Mouse (Mus musculus): ENCODE results near the gene Ifitm10. TPM values are rescaled to one million over a fixed set of nuclear protein-coding genes. Genes with fewer than 3 reads are reported as not detected.
"Not testable (repeated sequence)": the region's sequence is repeated elsewhere in the genome, so short reads cannot be mapped to it uniquely, and the experiment has no call there.

Ifitm10 gene
- polyA plus RNA-seq, 3 experiments from 2014 or later: 1.6 to 4.5 (median 1.9) TPM

DNA sequence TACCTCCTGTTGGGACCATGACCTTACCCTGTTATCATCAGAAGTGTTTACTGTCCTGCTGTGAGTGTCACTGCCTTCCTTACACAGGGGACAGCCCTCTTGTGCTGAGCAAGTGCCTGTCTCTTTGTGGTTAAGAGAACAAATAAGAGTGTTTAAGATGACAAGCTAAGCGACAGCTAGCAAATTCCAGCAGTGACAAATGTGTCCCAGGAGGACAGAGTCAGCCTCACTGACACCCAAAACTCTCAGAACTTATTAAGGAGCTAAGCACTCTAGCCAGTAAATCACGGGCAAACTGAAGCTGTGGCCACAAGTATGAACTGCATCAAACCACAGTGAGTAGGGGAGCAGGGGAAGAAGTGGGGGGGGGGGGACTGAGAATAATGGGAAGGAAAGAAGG is 52.6 kb downstream of the Ifitm10 start:
- ATAC-seq: no peak

DNA sequence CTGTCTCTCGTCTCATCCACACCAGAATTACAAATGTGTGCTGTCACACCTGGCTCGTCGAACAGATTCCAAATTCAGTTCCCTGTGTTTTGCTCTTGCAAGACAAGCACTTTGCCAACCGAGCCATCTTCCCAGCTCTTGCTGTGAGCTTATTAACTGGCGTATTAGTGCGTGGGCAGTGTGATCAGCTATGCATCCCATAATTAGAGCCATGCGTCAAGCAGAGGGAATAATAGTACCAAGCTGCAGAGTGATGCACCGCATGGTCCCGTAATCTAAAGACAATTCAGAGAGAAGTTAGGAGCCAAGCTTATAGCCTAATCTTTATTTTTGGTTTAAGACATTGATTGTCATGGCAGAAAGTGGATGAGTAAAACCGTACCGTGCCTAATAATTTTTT is 54.4 kb downstream of the Ifitm10 start:
- ATAC-seq: no peak

DNA sequence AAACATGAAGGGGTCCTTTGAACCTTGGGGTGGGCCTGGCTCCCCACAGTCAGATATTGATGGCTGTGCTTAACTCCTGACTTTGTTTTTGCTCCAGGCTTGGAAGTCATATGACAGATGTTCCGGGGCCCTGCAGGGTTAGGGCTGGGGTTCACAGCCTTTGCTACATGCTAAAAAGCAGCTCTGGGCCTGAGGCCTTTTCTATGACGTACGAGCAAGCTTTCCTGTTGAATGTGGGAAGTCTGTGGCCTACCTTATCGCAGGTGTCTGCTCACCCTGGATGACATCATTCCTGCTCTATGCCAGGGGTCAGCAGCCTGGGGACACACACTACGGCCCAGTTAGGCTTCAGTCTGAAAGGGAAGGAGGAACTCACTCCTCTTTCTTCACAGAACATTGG is 56.3 kb downstream of the Ifitm10 start:
- no peak for ATAC-seq

DNA sequence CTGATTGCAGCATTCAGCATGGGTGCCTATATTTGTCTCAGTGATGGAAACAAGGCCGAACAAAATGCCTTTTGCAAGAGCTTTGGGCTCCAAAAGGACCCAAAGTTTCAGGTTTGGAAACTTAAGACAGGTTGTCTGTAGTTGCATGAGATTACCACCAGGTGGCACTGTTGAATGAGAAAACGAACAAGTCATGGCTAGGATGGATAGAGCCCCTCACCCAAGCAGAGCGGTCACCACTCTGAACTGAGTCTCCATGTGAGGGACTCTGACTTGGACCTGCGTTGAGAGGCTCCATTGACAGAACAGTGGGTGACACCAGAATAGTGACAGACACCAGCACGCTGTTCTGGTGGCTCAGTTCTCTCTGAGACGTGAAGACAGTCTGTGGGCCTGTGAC is 57.0 kb downstream of the Ifitm10 start:
- no peak for ATAC-seq

DNA sequence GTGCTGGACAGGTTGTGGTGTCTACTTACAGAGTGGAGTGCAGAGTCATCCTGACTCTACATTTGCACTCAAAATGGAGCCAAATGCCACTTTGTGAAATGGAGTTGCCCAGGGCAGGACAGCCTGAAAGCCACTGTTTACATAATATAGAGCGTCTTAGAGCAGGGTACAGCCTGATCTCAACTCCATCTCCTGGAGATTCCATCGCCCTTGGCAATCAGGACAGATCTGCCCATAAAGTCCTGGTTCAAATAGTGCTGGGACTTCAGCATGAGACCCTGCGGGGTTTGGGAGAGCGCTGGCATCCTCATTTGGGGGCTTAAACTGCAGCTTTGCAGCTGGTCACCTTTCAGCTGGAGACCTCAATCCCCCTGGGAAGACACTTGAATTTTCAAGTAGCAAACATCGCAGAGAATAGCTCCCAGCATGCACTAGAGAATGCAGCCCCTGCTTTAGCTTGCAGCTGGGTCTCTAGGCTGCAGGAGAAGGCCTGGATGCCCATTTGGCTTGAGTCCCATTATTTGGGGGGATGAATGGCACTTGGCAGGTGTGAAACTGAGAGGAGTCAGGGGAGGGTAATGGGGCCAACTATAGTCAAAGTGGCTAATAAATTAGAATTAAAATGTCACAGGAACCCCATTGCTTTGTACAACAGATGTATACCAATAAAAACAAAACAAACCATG is 58.8 kb downstream of the Ifitm10 start:
- ATAC-seq: no peak

DNA sequence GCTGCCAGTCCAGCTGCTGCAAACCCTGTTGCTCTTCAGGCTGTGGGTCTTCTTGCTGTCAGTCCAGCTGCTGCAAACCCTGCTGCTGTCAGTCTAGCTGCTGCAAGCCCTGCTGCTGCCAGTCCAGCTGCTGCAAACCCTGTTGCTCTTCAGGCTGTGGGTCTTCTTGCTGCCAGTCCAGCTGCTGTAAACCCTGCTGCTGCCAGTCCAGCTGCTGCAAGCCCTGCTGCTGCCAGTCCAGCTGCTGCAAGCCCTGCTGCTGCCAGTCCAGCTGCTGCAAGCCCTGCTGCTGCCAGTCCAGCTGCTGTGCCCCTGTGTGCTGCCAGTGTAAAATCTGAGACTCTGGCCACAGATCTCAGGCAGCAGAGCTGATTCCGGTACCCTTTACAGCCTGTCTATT is 69.6 kb downstream of the Ifitm10 start:
- not testable (repeated sequence) for ATAC-seq

DNA sequence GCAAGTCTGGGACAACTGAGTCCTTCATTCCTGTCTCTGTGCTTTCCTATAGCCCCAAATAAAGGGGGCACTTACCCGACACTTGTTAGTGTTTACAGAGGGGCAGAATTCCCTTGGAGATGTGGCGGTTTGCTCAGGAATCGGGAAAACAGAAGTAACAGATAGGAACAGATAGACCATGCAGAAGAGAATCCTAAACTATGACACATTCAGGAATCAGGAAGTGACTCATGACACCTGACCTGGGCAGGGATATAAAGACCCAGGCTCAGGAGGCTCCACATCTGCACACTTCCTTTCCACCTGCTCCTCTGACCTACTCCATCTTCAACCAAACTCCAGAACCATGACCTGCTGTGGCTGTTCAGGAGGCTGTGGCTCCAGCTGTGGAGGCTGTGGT is 70.3 kb downstream of the Ifitm10 start, which contains the start of gene Krtap5-4:
Gene Krtap5-4, plus strand, starts transcription at position 301 of the 400 bp plus-strand sequence.
- no peak for ATAC-seq

DNA sequence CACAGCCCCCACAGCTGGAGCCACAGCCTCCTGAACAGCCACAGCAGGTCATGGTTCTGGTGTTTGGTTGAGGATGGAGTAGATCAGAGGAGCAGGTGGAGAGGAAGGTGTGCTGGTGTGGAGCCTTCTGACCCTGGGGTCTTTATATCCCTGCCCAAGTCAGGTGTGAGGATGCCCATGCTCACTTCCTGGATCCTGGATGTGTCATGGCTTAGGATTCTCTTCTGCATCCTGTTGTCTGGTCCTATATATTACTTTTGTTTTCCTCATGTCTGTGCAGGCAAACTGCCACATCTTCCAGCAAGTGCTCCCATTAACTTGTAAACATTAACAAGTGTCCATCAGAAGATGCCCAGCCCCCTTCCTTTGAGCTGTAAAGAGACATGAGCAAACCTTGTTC is 76.5 kb downstream of the Ifitm10 start, which contains the start of gene Krtap5-1:
Gene Krtap5-1, minus strand, starts transcription at position 101 of the 400 bp plus-strand sequence.
- ATAC-seq: not testable (repeated sequence)

DNA sequence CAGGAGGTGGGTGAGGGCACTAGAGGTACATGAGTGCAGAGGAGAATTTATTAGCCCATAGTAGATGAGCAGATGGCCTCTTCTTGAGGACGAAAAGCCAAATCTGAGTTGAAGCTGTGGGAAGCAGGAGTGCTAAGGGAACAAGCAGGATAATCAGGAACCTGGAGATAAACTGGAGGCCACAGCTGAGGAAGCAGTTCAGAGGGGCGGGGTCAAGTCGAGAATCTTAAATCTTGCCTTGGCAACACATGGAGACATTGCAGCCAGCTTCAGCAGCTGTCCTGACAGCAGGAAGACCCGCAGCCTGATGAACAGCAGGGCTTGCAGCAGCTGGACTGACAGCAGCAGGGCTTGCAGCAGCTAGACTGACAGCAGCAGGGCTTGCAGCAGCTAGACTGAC is 77.4 kb downstream of the Ifitm10 start:
- ATAC-seq: not testable (repeated sequence)

DNA sequence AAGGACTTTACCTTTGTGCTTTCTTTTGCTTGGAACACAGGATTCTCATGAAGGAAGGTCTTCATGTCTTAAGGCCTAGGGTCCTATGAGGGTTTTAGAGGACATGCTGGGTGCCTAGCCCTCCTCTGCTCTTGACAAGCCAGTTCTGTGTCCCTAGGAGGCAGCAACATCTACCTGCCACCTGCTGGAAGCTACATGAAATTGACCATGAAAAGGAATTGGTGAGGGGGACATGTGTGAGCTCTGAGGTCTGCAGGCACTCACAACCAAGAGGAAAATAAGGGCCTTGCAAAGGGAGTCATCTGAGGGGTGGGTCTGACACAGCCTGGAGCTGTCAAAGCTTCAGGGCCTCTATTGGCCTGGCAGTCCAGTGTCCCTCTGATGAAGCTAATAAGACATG is 78.1 kb downstream of the Ifitm10 start:
- no peak for ATAC-seq

DNA sequence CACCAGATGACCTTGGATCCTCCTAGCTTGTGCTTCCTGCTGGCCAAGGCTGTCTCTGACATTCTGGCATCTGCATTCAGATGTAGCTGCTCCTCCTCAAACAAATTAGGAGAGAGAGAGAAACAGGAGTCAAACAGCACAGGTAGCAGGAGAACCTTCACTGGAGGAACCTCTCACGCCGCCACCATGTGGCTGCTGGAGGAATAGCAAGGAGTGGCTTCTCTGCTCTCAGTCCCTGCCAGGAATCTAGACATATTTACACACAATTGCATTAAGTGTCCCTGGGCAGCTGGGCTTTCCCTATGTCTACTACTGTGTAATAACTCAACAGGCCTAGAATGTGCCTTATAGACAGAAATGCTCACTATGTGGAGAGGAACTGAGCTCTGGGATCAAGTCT is 79.7 kb downstream of the Ifitm10 start:
- ATAC-seq: peak; percentile 43

DNA sequence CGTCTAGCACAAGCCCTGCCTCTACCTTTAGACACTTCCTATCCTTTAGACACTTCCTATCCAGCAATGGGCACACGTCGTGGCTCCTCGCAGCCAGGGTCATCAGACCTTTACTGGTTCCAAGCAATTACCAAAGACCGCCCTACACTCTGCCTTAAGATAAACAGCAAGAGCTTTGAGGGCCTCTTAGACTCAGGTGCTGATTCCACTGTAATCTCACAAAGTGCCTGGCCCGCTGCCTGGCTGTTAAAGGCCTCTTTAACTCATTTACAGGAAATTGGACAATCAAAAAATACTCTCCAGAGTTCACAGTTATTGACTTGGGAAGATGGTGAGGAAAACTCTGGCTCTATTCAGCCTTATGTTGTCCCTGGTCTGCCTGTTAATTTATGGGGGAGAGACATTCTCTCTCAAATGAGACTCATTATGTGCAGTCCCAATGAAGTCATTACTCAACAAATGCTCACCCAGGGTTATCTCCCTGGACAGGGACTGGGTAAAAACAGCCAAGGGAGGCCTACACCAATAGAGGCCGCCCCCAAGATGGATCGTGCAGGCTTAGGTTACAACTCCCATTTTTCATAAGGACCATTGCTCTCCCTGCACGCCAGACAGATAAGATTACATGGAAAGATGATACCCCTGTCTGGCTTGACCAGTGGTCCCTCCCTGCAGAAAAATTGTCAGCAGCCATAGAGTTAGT is 87.5 kb downstream of the Ifitm10 start:
- ATAC-seq: not testable (repeated sequence)

DNA sequence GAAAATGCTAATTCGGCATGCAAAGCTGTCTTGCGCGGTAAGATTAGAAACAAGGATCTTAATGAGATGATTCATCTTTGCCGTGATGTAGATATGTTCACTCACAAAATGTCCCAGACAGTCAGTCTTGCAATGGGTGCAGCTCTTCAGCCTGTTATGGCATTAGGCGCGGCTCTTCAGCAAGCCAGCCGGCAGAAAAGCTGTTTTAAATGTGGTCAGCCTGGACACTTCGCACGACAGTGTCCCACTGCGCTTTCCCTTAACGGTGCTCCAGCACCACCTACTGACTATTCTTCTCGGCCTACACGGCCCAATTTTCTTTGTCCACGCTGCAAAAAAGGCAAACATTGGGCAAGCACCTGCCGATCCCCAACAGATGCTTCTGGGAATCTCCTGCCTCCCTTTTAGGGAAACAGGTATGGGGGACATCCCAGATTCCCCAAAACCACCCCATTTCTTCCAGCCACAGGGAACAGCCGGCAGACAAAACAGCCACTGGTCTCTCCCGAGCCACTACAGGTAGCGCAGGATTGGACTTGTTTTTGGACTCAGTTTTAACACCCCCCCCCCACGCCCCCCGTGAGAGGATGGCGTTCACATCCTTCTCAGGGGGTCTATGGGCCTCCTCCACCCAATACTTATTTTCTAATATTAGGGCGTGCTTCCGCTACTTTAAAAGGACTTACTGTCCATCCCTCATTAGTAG is 88.3 kb downstream of the Ifitm10 start:
- no peak for ATAC-seq

DNA sequence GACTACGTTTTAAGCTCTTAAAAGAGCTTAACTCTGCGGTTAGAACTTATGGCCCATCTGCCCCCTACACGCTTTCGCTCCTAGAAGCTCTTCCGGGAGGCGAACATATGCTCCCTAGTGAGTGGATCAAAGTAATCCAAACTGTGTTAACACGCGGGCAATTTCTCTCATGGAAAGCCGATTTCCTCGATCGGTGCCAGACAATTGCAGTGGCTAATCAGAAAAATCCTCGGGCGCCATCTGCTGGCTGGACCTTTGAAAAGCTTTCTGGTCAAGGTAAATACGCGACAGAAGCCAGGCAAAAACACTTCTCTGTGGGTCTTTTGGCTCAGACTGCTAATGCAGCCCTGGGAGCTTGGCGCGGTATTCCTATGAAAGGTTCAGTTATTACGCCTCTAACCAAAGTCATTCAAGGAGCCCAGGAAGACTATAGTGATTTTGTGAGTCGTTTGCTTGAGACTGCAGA is 88.9 kb downstream of the Ifitm10 start:
- ATAC-seq: peak; percentile 75

DNA sequence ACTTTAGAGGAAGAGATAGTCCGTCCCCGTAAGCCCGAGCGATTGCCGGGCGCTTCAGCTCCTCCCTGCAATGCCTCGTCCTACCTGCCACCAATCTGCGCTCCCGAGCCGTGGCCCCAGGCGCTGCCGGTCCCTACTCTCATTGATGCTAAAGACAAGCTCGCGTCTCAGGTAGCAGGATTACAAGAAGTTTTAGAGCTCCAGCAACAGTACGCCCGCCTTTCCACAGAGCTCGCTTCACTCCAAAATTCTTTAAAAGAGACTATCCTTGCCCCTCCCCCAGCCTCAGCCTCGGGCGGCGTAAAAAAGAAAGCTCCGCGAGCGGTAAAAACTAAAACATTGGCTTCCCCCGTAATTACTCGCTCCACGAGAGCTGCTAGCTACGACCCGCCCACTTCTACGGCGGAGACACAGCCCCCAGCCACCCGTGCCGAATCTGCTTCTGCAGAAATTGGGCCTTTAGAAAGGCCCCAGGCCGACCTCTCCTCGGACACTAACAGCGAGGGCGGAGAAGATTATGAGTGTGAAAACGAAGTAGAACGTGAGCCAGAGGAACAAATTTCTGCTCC is 89.4 kb downstream of the Ifitm10 start:
- ATAC-seq: peak; percentile 81

DNA sequence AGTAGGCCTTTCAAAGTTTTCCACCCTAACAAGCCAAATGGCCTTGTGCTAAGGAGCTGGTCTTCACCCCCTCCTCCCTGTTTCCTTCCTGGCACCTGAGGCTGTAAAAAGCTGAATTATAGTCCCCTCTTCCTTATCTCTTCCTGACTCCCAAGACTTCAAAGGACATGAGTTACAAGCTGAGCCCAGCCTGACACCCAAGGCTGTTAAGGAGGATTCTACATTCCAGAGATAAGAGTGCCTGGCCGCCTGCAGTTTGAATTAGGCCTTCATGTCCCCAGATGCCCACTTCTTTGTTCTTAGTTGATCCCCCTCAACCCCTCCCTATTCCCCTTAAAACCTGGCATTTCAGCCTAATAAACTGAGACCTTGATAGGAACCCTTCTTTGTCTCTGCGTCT is 90.7 kb downstream of the Ifitm10 start:
- ATAC-seq: not testable (repeated sequence)

DNA sequence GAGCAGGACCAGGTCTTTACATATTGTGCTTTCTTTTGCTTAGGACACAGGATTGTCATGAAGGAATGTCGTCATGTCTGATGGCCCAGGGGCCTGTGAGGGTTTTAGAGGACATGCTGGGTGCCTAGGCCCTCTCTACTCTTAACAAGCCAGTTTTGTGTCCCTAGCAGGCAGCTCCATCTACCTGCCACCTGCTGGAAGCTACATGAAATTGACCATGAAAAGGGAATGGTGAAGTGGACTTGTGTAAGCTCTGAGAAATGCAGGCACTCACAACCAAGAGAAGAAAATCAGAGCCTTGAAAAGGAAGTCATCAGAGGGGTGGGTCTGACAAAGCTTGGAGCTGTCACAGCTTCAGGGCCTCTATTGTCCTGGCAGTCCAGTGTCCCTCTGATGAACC is 94.3 kb downstream of the Ifitm10 start:
- not testable (repeated sequence) for ATAC-seq

DNA sequence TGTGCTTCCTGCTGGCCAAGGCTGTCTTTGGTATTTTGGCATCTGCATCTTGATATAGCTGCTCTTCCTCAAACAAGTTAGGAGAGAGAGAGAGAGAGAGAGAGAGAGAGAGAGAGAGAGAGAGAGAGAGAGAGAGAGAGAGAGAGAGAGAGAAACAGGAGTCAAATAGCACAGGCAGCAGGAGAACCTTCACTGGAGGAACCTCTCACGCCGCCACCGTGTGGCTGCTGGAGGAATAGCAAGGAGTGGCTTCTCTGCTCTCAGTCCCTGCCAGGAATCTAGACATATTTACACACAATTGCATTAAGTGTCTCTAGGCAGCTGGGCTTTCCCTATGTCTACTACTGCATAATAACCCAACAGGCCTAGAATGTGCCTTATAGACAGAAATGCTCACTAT is 95.4 kb downstream of the Ifitm10 start:
- not testable (repeated sequence) for ATAC-seq

Other genes with a start within 250 kb of the Ifitm10 start
- gene Gm39115, start 237.7 kb downstream of the Ifitm10 start, polyA plus RNA-seq (2017; shearing (Covaris generic)): not detected
- not detected for gene Gm45337, start 229.1 kb downstream of the Ifitm10 start, polyA plus RNA-seq (2017; shearing (Covaris generic))
- gene Gm29735, start 216.6 kb downstream of the Ifitm10 start, polyA plus RNA-seq (2017; shearing (Covaris generic)): not detected
- not detected for gene Gm4553, start 208.0 kb downstream of the Ifitm10 start, polyA plus RNA-seq (2017; shearing (Covaris generic))
- gene Krtap5-2, start 197.7 kb downstream of the Ifitm10 start, polyA plus RNA-seq (2017; shearing (Covaris generic)): not detected
- not detected for gene Gm10153, start 183.4 kb downstream of the Ifitm10 start, polyA plus RNA-seq (2017; shearing (Covaris generic))
- gene Krtap5-3, start 172.4 kb downstream of the Ifitm10 start, polyA plus RNA-seq (2017; shearing (Covaris generic)): not detected
- gene Gm7579, start 161.9 kb downstream of the Ifitm10 start, polyA plus RNA-seq (2017; shearing (Covaris generic)): not detected
- not detected for gene Krtap5-5, start 143.8 kb downstream of the Ifitm10 start, polyA plus RNA-seq (2017; shearing (Covaris generic))
- gene Gm40460, start 132.7 kb downstream of the Ifitm10 start, polyA plus RNA-seq (2017; shearing (Covaris generic)): not detected
- gene Gm2431, start 115.4 kb downstream of the Ifitm10 start, polyA plus RNA-seq (2017; shearing (Covaris generic)): not detected
- gene Gm4559, start 99.4 kb downstream of the Ifitm10 start, polyA plus RNA-seq (2017; shearing (Covaris generic)): not detected
- gene Krtap5-1, start 76.6 kb downstream of the Ifitm10 start, polyA plus RNA-seq (2017; shearing (Covaris generic)): not detected
- gene Krtap5-4, start 70.2 kb downstream of the Ifitm10 start, polyA plus RNA-seq (2017; shearing (Covaris generic)): not detected
- gene Gm49369, start 8.9 kb upstream of the Ifitm10 start, polyA plus RNA-seq (2017; shearing (Covaris generic)): 1 to 10 TPM in 1 of 3 experiments, under 1 TPM in 1, not detected in 1; 0.63 to 1.9 TPM
- gene Ctsd, start 14.3 kb upstream of the Ifitm10 start, polyA plus RNA-seq (2017; shearing (Covaris generic)): 100 to 1,000 TPM; 259 to 561 (median 285) TPM
- gene Syt8, start 61.1 kb upstream of the Ifitm10 start, polyA plus RNA-seq (2017; shearing (Covaris generic)): not detected
- gene Tnni2, start 68.1 kb upstream of the Ifitm10 start, polyA plus RNA-seq (2017; shearing (Covaris generic)): not detected
- 1,000 to 10,000 TPM; 1,183 to 1,943 (median 1,210) TPM for gene Lsp1, start 87.1 kb upstream of the Ifitm10 start, polyA plus RNA-seq (2017; shearing (Covaris generic))
- gene Tnnt3, start 125.1 kb upstream of the Ifitm10 start, polyA plus RNA-seq (2017; shearing (Covaris generic)): 1 to 10 TPM; 2.5 to 3.8 (median 2.8) TPM
- 10 to 100 TPM in 1 of 3 experiments, 1 to 10 TPM in 1, under 1 TPM in 1; 0.26 to 24.2 (median 3.2) TPM for gene Mrpl23, start 158.9 kb upstream of the Ifitm10 start, polyA plus RNA-seq (2017; shearing (Covaris generic))